Mouse (Mus musculus): ENCODE measurements at regions not wholly inside any gene's neighbourhood (a gene's known extent, or its start where the extent isn't known, plus 50 kb on each side); places are given as distances from the start of the nearest gene placed in this dataset.

DNA sequence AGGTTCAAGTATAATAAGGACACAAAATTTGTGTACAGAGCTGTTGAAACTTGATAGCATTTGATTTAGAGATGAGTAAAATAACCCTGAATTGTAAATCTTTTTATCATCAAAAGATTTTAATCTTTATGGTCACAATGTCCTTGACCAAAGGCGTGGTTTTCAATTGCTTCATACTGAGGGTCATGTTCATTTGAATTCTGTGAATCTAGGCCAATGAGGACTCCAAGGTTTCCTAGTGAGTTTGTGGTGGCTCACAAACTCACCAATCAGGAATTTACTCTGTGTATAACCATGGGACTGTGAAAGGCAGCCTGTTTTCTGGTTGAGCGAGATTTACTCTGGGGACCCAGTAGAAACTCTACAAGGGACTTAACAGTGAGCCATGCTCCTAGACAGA lies 1269.2 kb downstream of the Gsdmc2 start:
- TF ChIP-seq CTCF (IDR thresholded peaks at IDR 0.05) = no peak
- no peak for TF ChIP-seq POLR2A (IDR thresholded peaks at IDR 0.05; ENCODE audit: insufficient read depth, low read depth, low read length)
- TF ChIP-seq EP300 (IDR thresholded peaks at IDR 0.05; ENCODE audit: insufficient read depth, low read depth, low read length) = no peak

Measured in heart, adult 2 months (tissue).